Mouse (Mus musculus) small intestine, adult 2 months (tissue): ENCODE data around the gene Gpr55. TPM values are rescaled to one million over a fixed set of nuclear protein-coding genes. Genes with fewer than 3 reads are reported as not detected.

Experiments
- H3K27ac ChIP-seq: fragments of 200-500 bp; 2 replicates; pipeline ENCODE4 v1.5.1; 2012; ENCODE audit warnings: low read depth, low read length, control low read depth, inconsistent platforms; ENCODE audit not compliant: insufficient read depth
- H3K27me3 ChIP-seq: fragments of 200-500 bp; 2 replicates; pipeline ENCODE4 v1.6.1; 2012; ENCODE audit warnings: mild to moderate bottlenecking, moderate library complexity, low read length, inconsistent platforms; ENCODE audit not compliant: control insufficient read depth, insufficient read depth
- H3K36me3 ChIP-seq: fragments of 200-500 bp; 2 replicates; pipeline ENCODE4 v1.6.1; 2012; ENCODE audit warnings: mild to moderate bottlenecking, low read length, control low read depth, inconsistent platforms; ENCODE audit not compliant: control insufficient read depth, insufficient read depth
- H3K4me1 ChIP-seq: fragments of 200-500 bp; 2 replicates; pipeline ENCODE4 v1.6.1; 2012; ENCODE audit warnings: low read length, inconsistent platforms, mixed read lengths; ENCODE audit not compliant: control insufficient read depth, insufficient read depth, insufficient read length
- H3K4me3 ChIP-seq: fragments of 200-500 bp; 2 replicates; pipeline ENCODE4 v1.5.1; 2012; ENCODE audit warnings: low read depth, mild to moderate bottlenecking, control low read depth, inconsistent platforms, low read length, moderate library complexity
- CTCF ChIP-seq: fragments of 200-500 bp; IDR thresholded peaks from 2 replicates; pipeline ENCODE4 v1.5.1; 2012; ENCODE audit warnings: low read depth, mild to moderate bottlenecking, control low read depth, inconsistent platforms, low read length, moderate library complexity, mixed read lengths; ENCODE audit not compliant: insufficient replicate concordance, insufficient read length; ENCODE audit errors: extremely low read depth
- POLR2A ChIP-seq: fragments of 200-500 bp; IDR thresholded peaks from 2 replicates; pipeline ENCODE4 v1.6.1; 2012; ENCODE audit warnings: low read depth, mild to moderate bottlenecking, control low read depth, inconsistent platforms, low read length, moderate library complexity
- WGBS: fragments of 180-500 bp; shearing (Covaris S2); methylation state at CpG from one replicate; pipeline ENCODE4 v1.1.7; 2018; 5-methylcytosine and 5-hydroxymethylcytosine counted together
- polyA plus RNA-seq: library from polyadenylated mRNA; depleted of rRNA; stranded (reverse); fragments of >200 nt; gene quantifications from 2 replicates; pipeline ENCODE4 v1.2.3, GENCODE M21; 2012; rRNA removed

Gene Gpr55
- polyA plus RNA-seq, 1 experiment: 2.7 TPM

DNA sequence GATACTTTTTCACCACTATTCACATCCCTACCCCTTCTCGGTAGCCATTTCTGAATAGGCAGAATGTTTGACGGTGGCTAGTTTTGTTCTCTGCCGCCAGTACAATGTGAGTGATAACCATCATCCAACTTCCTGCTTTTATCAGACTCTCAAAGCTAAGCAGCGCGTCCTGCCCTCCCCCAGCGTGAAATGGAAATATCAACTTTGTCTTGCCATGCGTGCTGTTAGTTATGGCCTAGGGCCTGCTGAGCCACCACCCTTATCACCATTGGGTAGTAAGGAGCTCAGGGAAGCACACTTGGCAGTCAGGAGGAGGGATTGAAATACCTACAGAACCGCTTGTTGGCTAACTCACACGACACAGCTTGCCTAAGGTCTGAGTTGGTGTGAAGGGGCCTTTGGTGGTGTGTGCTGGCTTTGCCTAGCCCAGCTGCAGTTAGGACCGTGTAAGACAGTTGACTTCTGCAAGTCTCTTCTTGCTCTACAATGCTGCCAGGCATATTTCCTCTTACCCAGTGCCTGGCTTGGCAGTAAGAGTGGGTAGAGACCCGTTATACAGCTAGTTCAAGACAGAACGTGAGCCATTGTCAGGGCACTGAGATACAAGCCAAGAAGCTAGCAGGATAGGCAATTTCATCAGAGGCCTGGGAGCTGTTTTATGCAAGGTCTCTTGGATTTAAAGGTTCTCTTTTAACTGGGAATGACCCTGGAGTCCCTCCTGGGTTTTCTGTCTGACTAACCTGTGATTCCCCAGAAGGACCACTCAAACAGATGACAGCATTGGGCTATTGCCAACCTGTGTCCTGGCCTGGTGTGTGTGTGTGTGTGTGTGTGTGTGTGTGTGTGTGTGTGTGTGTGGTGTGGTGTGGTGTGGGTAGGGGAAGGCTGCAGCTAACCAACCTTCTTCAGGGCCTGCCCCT, 63.8 kb downstream of the Gpr55 start:
- no peak for TF ChIP-seq CTCF
- H3K27ac ChIP-seq: no peak overlapping the region
- 58% methylated on average over 12 of the region's 12 CpGs for WGBS
- H3K4me3 ChIP-seq: no peak overlapping the region
- H3K27me3 ChIP-seq: no peaks in the 10 kb centered on the region
- H3K36me3 ChIP-seq: no peaks in the 10 kb centered on the region
- H3K4me1 ChIP-seq: peaks cover 11% of the 10 kb centered on the region; the same call in 1 of the 2 replicates

DNA sequence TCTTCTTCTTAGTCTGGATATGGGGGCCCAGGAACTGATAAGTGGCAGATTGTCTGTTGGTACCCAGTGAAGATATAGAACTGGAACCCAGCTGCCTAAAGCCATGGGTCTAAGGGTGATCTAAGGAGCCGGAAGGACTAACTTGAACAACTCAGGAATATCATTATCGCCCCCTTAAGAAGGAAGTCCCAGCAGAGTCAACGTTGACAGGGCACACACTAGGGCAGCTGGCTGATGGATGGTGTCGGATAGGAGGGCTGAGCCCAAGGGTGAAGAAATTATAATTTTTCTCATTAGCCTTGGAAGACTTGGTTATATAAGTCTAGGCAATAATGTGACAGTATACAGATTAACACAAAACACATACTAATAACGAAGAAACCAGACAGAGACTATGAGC, 64.7 kb downstream of the Gpr55 start:
- Histone ChIP-seq H3K27me3 (no peaks in the 10 kb centered on the region), H3K36me3 (no peaks in the 10 kb centered on the region), H3K4me1 (peaks cover 6% of the 10 kb centered on the region; the same call in 1 of the 2 replicates), H3K4me3 (no peak overlapping the region), H3K27ac (no peak overlapping the region)
- TF ChIP-seq CTCF: no peak
- TF ChIP-seq POLR2A: no peak
- WGBS: 78% methylated on average over 5 of the region's 5 CpGs

DNA sequence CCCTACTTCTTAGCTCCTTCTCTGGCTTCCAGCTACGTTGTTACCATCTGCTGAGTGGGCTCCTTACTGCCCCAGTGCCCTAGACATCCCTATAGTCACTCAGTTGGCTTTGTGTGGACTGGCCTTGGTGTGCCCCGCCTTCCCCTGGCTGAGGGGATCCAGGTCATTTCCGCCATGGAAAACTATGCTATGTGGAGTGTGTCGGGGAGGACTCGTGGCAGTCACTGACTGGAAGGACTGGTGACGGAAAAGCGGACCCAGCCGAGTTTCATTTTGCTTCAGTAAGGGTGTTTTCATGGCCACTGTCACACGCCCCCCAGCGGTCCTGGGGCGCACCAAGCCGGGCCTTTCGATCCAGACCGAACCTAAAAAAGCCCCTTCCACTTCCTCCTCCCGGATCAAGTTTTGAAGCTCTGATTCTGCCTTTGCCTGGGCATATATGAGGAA, 65.4 kb downstream of the Gpr55 start:
- peak overlapping the region; percentile 13 for H3K27ac ChIP-seq
- H3K4me3 ChIP-seq: peak overlapping the region; percentile 88
- no peaks in the 10 kb centered on the region for H3K27me3 ChIP-seq
- WGBS: 4% methylated on average over 15 of the region's 15 CpGs
- no peak for TF ChIP-seq POLR2A
- TF ChIP-seq CTCF: peak; percentile 64; the same call in 1 of the 2 replicates
- peaks cover 3% of the 10 kb centered on the region; the same call in 1 of the 2 replicates for H3K4me1 ChIP-seq
- no peaks in the 10 kb centered on the region for H3K36me3 ChIP-seq

DNA sequence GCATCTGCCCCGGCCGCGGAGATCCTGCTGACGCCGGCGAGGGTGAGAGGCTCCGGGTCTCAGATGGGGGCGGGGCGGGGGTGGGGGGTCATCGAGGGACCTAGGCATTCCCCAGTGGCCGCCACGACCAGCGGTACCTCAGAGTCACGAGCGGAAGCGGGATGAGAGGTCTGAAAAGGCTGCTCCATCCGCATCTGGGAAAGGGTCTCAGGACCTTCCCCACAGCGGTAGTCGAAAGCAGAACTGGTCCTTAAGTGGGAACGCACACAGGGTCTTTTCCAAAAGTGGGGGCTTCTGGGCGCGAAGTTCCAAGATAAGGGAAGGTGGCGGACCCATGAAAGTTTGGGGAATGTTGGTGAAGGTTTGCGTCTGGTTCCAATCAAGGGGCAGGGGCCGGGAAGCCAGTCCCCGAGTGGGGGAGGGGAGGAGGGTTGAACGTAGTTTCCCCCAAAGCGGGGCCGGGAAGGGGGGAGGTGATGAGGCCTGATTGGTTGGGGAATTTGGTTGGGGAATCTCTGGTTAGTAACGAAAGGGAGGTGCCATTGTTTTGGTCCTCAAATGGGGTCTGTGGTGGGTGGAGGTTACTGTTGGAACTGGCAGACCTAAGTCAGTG, 66.0 kb downstream of the Gpr55 start:
- Histone ChIP-seq H3K27me3 (no peaks in the 10 kb centered on the region), H3K4me1 (peaks cover 3% of the 10 kb centered on the region; the same call in 1 of the 2 replicates), H3K4me3 (peak overlapping the region; percentile 88), H3K36me3 (no peaks in the 10 kb centered on the region), H3K27ac (peak overlapping the region; percentile 13)
- no peak for TF ChIP-seq CTCF
- TF ChIP-seq POLR2A: no peak
- WGBS: under 1% methylated on average over 30 of the region's 30 CpGs

DNA sequence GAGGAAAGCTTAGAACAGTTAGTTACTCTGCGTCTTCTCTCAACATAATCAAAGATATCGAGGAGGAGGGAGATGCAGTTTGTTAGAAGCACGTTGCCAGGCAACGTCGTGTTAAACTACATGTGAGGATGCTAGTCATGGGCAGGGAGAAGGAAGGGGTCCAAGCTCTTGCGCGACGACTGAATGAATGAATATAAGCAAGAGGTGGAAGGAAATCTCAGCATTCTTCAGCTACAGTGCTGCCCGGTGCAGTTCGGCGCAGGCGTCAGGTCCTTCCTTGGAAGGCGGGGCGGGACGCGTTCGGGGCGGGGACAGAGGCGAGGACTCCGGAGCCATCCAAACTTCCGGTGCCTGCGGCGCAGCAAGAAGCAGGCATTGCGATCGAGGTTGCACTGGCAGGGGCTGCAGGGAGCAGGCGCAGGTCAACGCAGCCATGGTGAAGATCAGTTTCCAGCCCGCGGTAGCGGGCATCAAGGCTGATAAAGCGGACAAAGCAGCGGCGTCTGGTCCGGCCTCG, 66.5 kb downstream of the Gpr55 start, which contains the start of gene Itm2c:
TSS of gene Itm2c (plus strand) at position 51 of the 517 bp plus-strand sequence.
- Histone ChIP-seq H3K4me1 (no peaks in the 10 kb centered on the region; the same call in 1 of the 2 replicates), H3K4me3 (peak within 1 kb of the TSS; percentile 88), H3K27ac (peak within 1 kb of the TSS; percentile 13), H3K27me3 (no peaks in the 10 kb centered on the region), H3K36me3 (no peaks in the 10 kb centered on the region)
- WGBS: under 1% methylated on average over 35 of the region's 35 CpGs
- peak; percentile 79 for TF ChIP-seq POLR2A
- TF ChIP-seq CTCF: no peak

Other genes with a start within 250 kb of the Gpr55 start
- 0.47 and 1.2 TPM in 2 replicates for gene A630001G21Rik, start 182.4 kb downstream of the Gpr55 start, polyA plus RNA-seq
- gene Cab39, start 167.6 kb downstream of the Gpr55 start, polyA plus RNA-seq: 36.8 and 67.0 TPM in 2 replicates
- 51.3 and 95.0 TPM in 2 replicates for gene Itm2c, start 66.7 kb downstream of the Gpr55 start, polyA plus RNA-seq
- 0.14 TPM in 1 of 2 replicates, not detected in the other for gene 4933407L21Rik, start 32.5 kb downstream of the Gpr55 start, polyA plus RNA-seq
- not detected in 2 replicates for gene Spata3, start 55.8 kb upstream of the Gpr55 start, polyA plus RNA-seq
- gene 2810459M11Rik, start 84.9 kb upstream of the Gpr55 start, polyA plus RNA-seq: 9.4 and 13.8 TPM in 2 replicates
- 18.7 and 33.6 TPM in 2 replicates for gene Psmd1, start 103.4 kb upstream of the Gpr55 start, polyA plus RNA-seq
- 0.53 and 0.99 TPM in 2 replicates for gene Htr2b, start 151.0 kb upstream of the Gpr55 start, polyA plus RNA-seq
- 0.30 TPM in 1 of 2 replicates, not detected in the other for gene Gm21972, start 172.6 kb upstream of the Gpr55 start, polyA plus RNA-seq
- gene Armc9, start 193.8 kb upstream of the Gpr55 start, polyA plus RNA-seq: 1.2 and 1.4 TPM in 2 replicates